8 mouse cellular contexts compared by ENCODE assay signal in genomic region chr1:159670629-159671150, GRCm38 (mm10).
DNase-seq lines count a peak whose midpoint lies in the region; ATAC-seq and TF ChIP-seq lines count a peak whose summit lies in the region.

No protein-coding gene starts in this region.

- no peak for TF ChIP-seq POLR2A in liver, adult 2 months (IDR thresholded peaks at IDR 0.05; ENCODE audit: extremely low read depth, insufficient read depth, low read length)

- no peaks in the 10 kb centered on the region for H3K27me3 ChIP-seq in liver, adult 2 months (ENCODE audit: control insufficient read depth, insufficient read depth, low read length)
- H3K27me3 ChIP-seq in liver, embryonic 11.5 days (replicated peaks; ENCODE audit: control insufficient read depth, insufficient read depth, low read length), result no peaks in the 10 kb centered on the region
- H3K27me3 ChIP-seq in forebrain, embryonic 11.5 days (ENCODE audit: control insufficient read depth, insufficient read depth, low read length), result no peaks in the 10 kb centered on the region
- H3K27me3 ChIP-seq in heart, embryonic 14.5 days (ENCODE audit: control insufficient read depth, insufficient read depth, low read length), result no peaks in the 10 kb centered on the region
- H3K27me3 ChIP-seq in stomach, embryonic 15.5 days (replicated peaks), result no peaks in the 10 kb centered on the region

- no peaks in the 10 kb centered on the region for H3K36me3 ChIP-seq in liver, adult 2 months (ENCODE audit: control insufficient read depth, insufficient read depth, low read length)
- no peaks in the 10 kb centered on the region for H3K36me3 ChIP-seq in liver, embryonic 11.5 days (ENCODE audit: control insufficient read depth, insufficient read depth, low read length)
- no peaks in the 10 kb centered on the region for H3K36me3 ChIP-seq in forebrain, embryonic 11.5 days (ENCODE audit: control insufficient read depth, insufficient read depth, low read length)
- no peaks in the 10 kb centered on the region for H3K36me3 ChIP-seq in heart, embryonic 14.5 days (ENCODE audit: control insufficient read depth, insufficient read depth, low read length)
- no peaks in the 10 kb centered on the region for H3K36me3 ChIP-seq in stomach, embryonic 15.5 days

- TF ChIP-seq CTCF in liver, adult 2 months (IDR thresholded peaks at IDR 0.05; ENCODE audit: low read depth, low read length), result no peak

- no peaks in the 10 kb centered on the region for H3K79me2 ChIP-seq in liver, adult 2 months (ENCODE audit: control insufficient read depth, insufficient read depth, low read length)

- no peak for ATAC-seq in liver, embryonic 11.5 days (replicated peaks; ENCODE audit: low FRiP score)
- peak; percentile 69 for ATAC-seq in forebrain, embryonic 11.5 days (replicated peaks; ENCODE audit: low FRiP score)
- ATAC-seq in heart, embryonic 14.5 days (ENCODE audit: insufficient number of reproducible peaks, insufficient read depth, low FRiP score, low read depth), result peak; percentile 68
- ATAC-seq in stomach, embryonic 15.5 days (ENCODE audit: insufficient read depth, low FRiP score, low read depth), result peak; percentile 31; the same call in 1 of the 2 replicates

- peak; percentile 1 for DNase-seq in liver, adult 2 months (ENCODE audit: extremely low read depth, low read depth, low spot score)
- no peak for DNase-seq in liver, embryonic 11.5 days (ENCODE audit: low spot score)
- peak; percentile 57 for DNase-seq in forebrain, embryonic 11.5 days (ENCODE audit: low spot score)
- peak; percentile 14 to 31 for DNase-seq in kidney, postnatal 36 days
- peak; percentile 50 for DNase-seq in mesoderm, embryonic 11.5 days (ENCODE audit: low read depth, low spot score)
- no peak for DNase-seq in urinary bladder, postnatal 4 days (ENCODE audit: low spot score in 2 of 2)

- H3K27ac ChIP-seq in liver, adult 2 months (replicated peaks; ENCODE audit: insufficient read depth, low read depth, low read length), result no peak overlapping the region
- H3K27ac ChIP-seq in liver, embryonic 11.5 days (ENCODE audit: low read depth, low read length), result no peak overlapping the region
- no peak overlapping the region for H3K27ac ChIP-seq in forebrain, embryonic 11.5 days (ENCODE audit: low read depth, low read length)
- H3K27ac ChIP-seq in heart, embryonic 14.5 days (replicated peaks in 1 of 2; ENCODE audit: control insufficient read depth in 1 of 2, insufficient read depth in 1 of 2, low read depth in 2 of 2, low read length in 2 of 2), result peak overlapping the region; percentile 23 to 50; a peak in 1 of 4 replicates
- no peak overlapping the region for H3K27ac ChIP-seq in stomach, embryonic 15.5 days

- no peaks in the 10 kb centered on the region for H3K4me1 ChIP-seq in liver, adult 2 months (ENCODE audit: control insufficient read depth, insufficient read depth, low read length)
- H3K4me1 ChIP-seq in liver, embryonic 11.5 days (replicated peaks; ENCODE audit: control insufficient read depth, insufficient read depth, low read length), result no peaks in the 10 kb centered on the region
- H3K4me1 ChIP-seq in forebrain, embryonic 11.5 days (replicated peaks; ENCODE audit: control insufficient read depth, insufficient read depth, low read length), result no peaks in the 10 kb centered on the region
- peaks cover 6 to 10% of the 10 kb centered on the region in 2 experiments for H3K4me1 ChIP-seq in heart, embryonic 14.5 days (ENCODE audit: control insufficient read depth in 2 of 2, insufficient read depth in 2 of 2, low read length in 2 of 2)
- H3K4me1 ChIP-seq in stomach, embryonic 15.5 days, result no peaks in the 10 kb centered on the region

- 77% methylated on average over 16 of the region's 16 CpGs for WGBS in liver, adult 2 months
- 64% methylated on average over 16 of the region's 16 CpGs for WGBS in liver, embryonic 11.5 days
- WGBS in forebrain, embryonic 11.5 days, result 28% methylated on average over 16 of the region's 16 CpGs
- 26% methylated on average over 16 of the region's 16 CpGs for WGBS in heart, embryonic 14.5 days
- WGBS in stomach, embryonic 15.5 days, result 39% methylated on average over 16 of the region's 16 CpGs

- H3K4me3 ChIP-seq in liver, adult 2 months (ENCODE audit: insufficient read depth, low read depth, low read length), result no peak overlapping the region
- H3K4me3 ChIP-seq in liver, embryonic 11.5 days (ENCODE audit: low read depth, low read length), result no peak overlapping the region
- no peak overlapping the region for H3K4me3 ChIP-seq in forebrain, embryonic 11.5 days (ENCODE audit: low read depth, low read length)
- H3K4me3 ChIP-seq in heart, embryonic 14.5 days (ENCODE audit: control insufficient read depth in 1 of 2, insufficient read depth in 1 of 2, low read depth in 1 of 2, low read length in 2 of 2), result no peak overlapping the region
- no peak overlapping the region for H3K4me3 ChIP-seq in stomach, embryonic 15.5 days (replicated peaks)

- H3K9ac ChIP-seq in liver, adult 2 months (ENCODE audit: low read depth, low read length), result no peak overlapping the region
- no peak overlapping the region for H3K9ac ChIP-seq in liver, embryonic 11.5 days (ENCODE audit: low read depth, low read length)
- no peak overlapping the region for H3K9ac ChIP-seq in forebrain, embryonic 11.5 days (ENCODE audit: low read length)
- no peak overlapping the region for H3K9ac ChIP-seq in heart, embryonic 14.5 days (ENCODE audit: low read length)
- H3K9ac ChIP-seq in stomach, embryonic 15.5 days, result no peak overlapping the region

- no peak overlapping the region for H3K4me2 ChIP-seq in liver, embryonic 11.5 days
- H3K4me2 ChIP-seq in forebrain, embryonic 11.5 days (ENCODE audit: low read depth, low read length, severe bottlenecking), result no peak overlapping the region
- peak overlapping the region; percentile 33 for H3K4me2 ChIP-seq in heart, embryonic 14.5 days (ENCODE audit: low read length)
- H3K4me2 ChIP-seq in stomach, embryonic 15.5 days, result peak overlapping the region; percentile 14

- H3K9me3 ChIP-seq in liver, embryonic 11.5 days (ENCODE audit: control insufficient read depth, low read length), result no peaks in the 10 kb centered on the region
- H3K9me3 ChIP-seq in forebrain, embryonic 11.5 days (ENCODE audit: control insufficient read depth, low read length), result no peaks in the 10 kb centered on the region
- no peaks in the 10 kb centered on the region for H3K9me3 ChIP-seq in heart, embryonic 14.5 days (ENCODE audit: control insufficient read depth, low read length)
- H3K9me3 ChIP-seq in stomach, embryonic 15.5 days, result no peaks in the 10 kb centered on the region

Comparison
In these comparisons a context has a peak if more than half of its experiments do, and no peak if none do; other contexts are left out.
1. DNase-seq: peak in liver, adult 2 months (single experiment), forebrain, embryonic 11.5 days (single experiment), kidney, postnatal 36 days (2 of 2) and mesoderm, embryonic 11.5 days (single experiment); none in liver, embryonic 11.5 days (single experiment) and urinary bladder, postnatal 4 days (0 of 2).
2. H3K27ac ChIP-seq: peak in heart, embryonic 14.5 days (2 of 2); none in liver, adult 2 months (single experiment), liver, embryonic 11.5 days (single experiment), forebrain, embryonic 11.5 days (single experiment) and stomach, embryonic 15.5 days (single experiment).
3. H3K4me2 ChIP-seq: peak in heart, embryonic 14.5 days (single experiment) and stomach, embryonic 15.5 days (single experiment); none in liver, embryonic 11.5 days (single experiment) and forebrain, embryonic 11.5 days (single experiment).